Comparison of ENCODE assay signal across 7 mouse cellular contexts in the genomic region with DNA sequence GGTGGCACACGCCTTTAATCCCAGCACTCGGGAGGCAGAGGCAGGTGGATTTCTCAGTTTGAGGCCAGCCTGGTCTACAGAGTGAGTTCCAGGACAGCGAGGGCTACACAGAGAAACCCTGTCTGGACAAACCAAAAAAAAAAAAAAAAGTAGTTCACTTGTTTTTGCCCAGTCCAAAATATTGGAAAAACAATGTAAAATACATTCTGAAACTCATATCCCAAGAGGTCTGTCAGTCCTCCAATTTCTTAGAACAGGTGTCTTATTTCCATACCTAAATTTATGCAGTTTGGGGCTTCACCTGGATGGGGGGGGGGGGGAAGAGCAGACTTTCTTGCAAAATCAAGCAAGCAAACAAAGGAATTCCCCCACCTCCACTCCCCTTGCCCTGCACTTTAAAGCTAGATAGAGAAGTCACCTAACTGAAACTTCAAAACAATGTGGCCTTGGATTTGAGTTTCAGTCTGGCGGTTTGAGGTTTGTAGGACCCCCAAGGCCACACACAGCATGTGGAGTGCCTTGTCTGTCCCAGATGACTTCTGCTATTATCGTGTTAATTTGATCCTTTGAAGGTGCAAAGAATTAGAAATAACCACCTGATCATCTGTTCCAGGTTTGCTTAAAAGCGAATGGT. TPM values are rescaled to one million over a fixed set of nuclear protein-coding genes. Genes with fewer than 3 reads are reported as not detected.
DNase-seq lines count a peak whose midpoint lies in the region; ATAC-seq lines count a peak whose summit lies in the region.

No protein-coding gene starts in this region.

- H3K27ac ChIP-seq in forebrain, embryonic 13.5 days: no peak overlapping the region
- peak overlapping the region; percentile 63 for H3K27ac ChIP-seq in liver, embryonic 15.5 days (replicated peaks)

- H3K9me3 ChIP-seq in forebrain, embryonic 13.5 days (replicated peaks): no peaks in the 10 kb centered on the region
- H3K9me3 ChIP-seq in liver, embryonic 15.5 days (replicated peaks): no peaks in the 10 kb centered on the region

- no peak for ATAC-seq in forebrain, embryonic 13.5 days
- ATAC-seq in liver, embryonic 15.5 days (ENCODE audit: insufficient read depth): no peak

- no peak overlapping the region for H3K4me3 ChIP-seq in forebrain, embryonic 13.5 days
- peak overlapping the region; percentile 39 for H3K4me3 ChIP-seq in liver, embryonic 15.5 days (replicated peaks)

- peaks cover 8% of the 10 kb centered on the region for H3K4me1 ChIP-seq in forebrain, embryonic 13.5 days
- H3K4me1 ChIP-seq in liver, embryonic 15.5 days (replicated peaks): peaks cover 26% of the 10 kb centered on the region

- no peaks in the 10 kb centered on the region for H3K36me3 ChIP-seq in forebrain, embryonic 13.5 days (ENCODE audit: poor library complexity, severe bottlenecking)
- no peaks in the 10 kb centered on the region for H3K36me3 ChIP-seq in liver, embryonic 15.5 days (replicated peaks)

- H3K9ac ChIP-seq in forebrain, embryonic 13.5 days: no peak overlapping the region
- H3K9ac ChIP-seq in liver, embryonic 15.5 days: peak overlapping the region; percentile 44; the same call in 1 of the 2 replicates

- 55% methylated on average over 6 of the region's 6 CpGs for WGBS in forebrain, embryonic 13.5 days
- 42% methylated on average over 6 of the region's 6 CpGs for WGBS in liver, embryonic 15.5 days (ENCODE audit: insufficient replicate concordance)

- no peaks in the 10 kb centered on the region for H3K27me3 ChIP-seq in forebrain, embryonic 13.5 days
- H3K27me3 ChIP-seq in liver, embryonic 15.5 days: no peaks in the 10 kb centered on the region; the same call in 1 of the 2 replicates

- peak; percentile 83 for DNase-seq in A20 (ENCODE audit: low read depth, low spot score)
- DNase-seq in B cell, adult 2 months: peak; percentile 65 to 74
- DNase-seq in left cerebral cortex, adult 11 months (ENCODE audit: low spot score): no peak
- DNase-seq in embryo, embryonic 11 days: no peak
- no peak for DNase-seq in gastrocnemius, adult 18-20 months (ENCODE audit: low spot score)

- H3K4me2 ChIP-seq in forebrain, embryonic 13.5 days: peak overlapping the region; percentile 48
- peak overlapping the region; percentile 68 for H3K4me2 ChIP-seq in liver, embryonic 15.5 days

RNA-seq across cellular contexts. Expression of a gene that starts 25.7 kb away (rescaled TPM):
- 107 and 114 TPM in 2 replicates for polyA plus RNA-seq in forebrain, embryonic 13.5 days (2015; fragmentation: Nextera tagmentation; extraction: Ambion mirVana)
- 50.4 and 51.8 TPM in 2 replicates for polyA plus RNA-seq in liver, embryonic 15.5 days (2015; fragmentation: Nextera tagmentation; extraction: Ambion mirVana)
- total RNA-seq in gastrocnemius, adult 18-20 months (2021): 10 to 100 TPM; 12.5 to 21.4 TPM

Comparison
In these comparisons a context has a peak if more than half of its experiments do, and no peak if none do; other contexts are left out.
1. DNase-seq: peak in A20 (single experiment) and B cell, adult 2 months (2 of 2); none in left cerebral cortex, adult 11 months (single experiment), embryo, embryonic 11 days (single experiment) and gastrocnemius, adult 18-20 months (single experiment).